Mouse (Mus musculus): ENCODE data around the gene Sec14l5.

GRCm38 (mm10) chr16:5131251-5131922 is 15.5 kb upstream of the Sec14l5 start:
- TF ChIP-seq CTCF (IDR thresholded peaks at IDR 0.05; ENCODE audit: low read depth) (no peak), EP300 (IDR thresholded peaks at IDR 0.05; ENCODE audit: low read depth) (no peak)

All from liver, embryonic 14.5 days (tissue).